Mouse (Mus musculus): ENCODE data around the gene Ninj2. TPM values are rescaled to one million over a fixed set of nuclear protein-coding genes. Genes with fewer than 3 reads are reported as not detected.

Gene Ninj2
- polyA plus RNA-seq, 1 experiment from 2014 or later, result not detected

GRCm38 (mm10) chr6:120069546-120069945, 23.6 kb upstream of the Ninj2 start:
- Histone ChIP-seq H3K27me3 (ENCODE audit: control insufficient read depth, insufficient read depth, low read length) (no peaks in the 10 kb centered on the region), H3K9ac (replicated peaks; ENCODE audit: low read depth, low read length) (no peak overlapping the region), H3K4me1 (ENCODE audit: control insufficient read depth, insufficient read depth, low read length) (no peaks in the 10 kb centered on the region), H3K4me2 (replicated peaks; ENCODE audit: low read depth, low read length) (no peak overlapping the region), H3K27ac (ENCODE audit: low read length) (no peak overlapping the region), H3K9me3 (ENCODE audit: control insufficient read depth, low read depth, low read length) (no peaks in the 10 kb centered on the region), H3K4me3 (ENCODE audit: low read depth, low read length) (no peak overlapping the region), H3K36me3 (ENCODE audit: control insufficient read depth, insufficient read depth, low read length) (no peaks in the 10 kb centered on the region)
- no peak for ATAC-seq (ENCODE audit: insufficient number of reproducible peaks, insufficient read depth, low FRiP score, low read depth)
- 81% methylated on average over 3 of the region's 3 CpGs for WGBS

- no peak for ATAC-seq (ENCODE audit: insufficient number of reproducible peaks, insufficient read depth, low FRiP score, low read depth)
- H3K27ac ChIP-seq (ENCODE audit: low read length), result no peak overlapping the region
- H3K9me3 ChIP-seq (ENCODE audit: control insufficient read depth, low read depth, low read length), result no peaks in the 10 kb centered on the region
- no peaks in the 10 kb centered on the region for H3K27me3 ChIP-seq (ENCODE audit: control insufficient read depth, insufficient read depth, low read length)
- H3K4me1 ChIP-seq (ENCODE audit: control insufficient read depth, insufficient read depth, low read length), result no peaks in the 10 kb centered on the region
- H3K36me3 ChIP-seq (ENCODE audit: control insufficient read depth, insufficient read depth, low read length), result no peaks in the 10 kb centered on the region
- H3K9ac ChIP-seq (replicated peaks; ENCODE audit: low read depth, low read length), result no peak overlapping the region
- 74% methylated on average over 2 of the region's 2 CpGs for WGBS
- H3K4me3 ChIP-seq (ENCODE audit: low read depth, low read length), result no peak overlapping the region
- no peak overlapping the region for H3K4me2 ChIP-seq (replicated peaks; ENCODE audit: low read depth, low read length)
Measured at GRCm38 (mm10) chr6:120072630-120073029, 20.5 kb upstream of the Ninj2 start.

- Histone ChIP-seq H3K9me3 (ENCODE audit: control insufficient read depth, low read depth, low read length) (no peaks in the 10 kb centered on the region), H3K27ac (ENCODE audit: low read length) (no peak overlapping the region), H3K36me3 (ENCODE audit: control insufficient read depth, insufficient read depth, low read length) (no peaks in the 10 kb centered on the region), H3K4me3 (ENCODE audit: low read depth, low read length) (no peak overlapping the region), H3K4me1 (ENCODE audit: control insufficient read depth, insufficient read depth, low read length) (no peaks in the 10 kb centered on the region), H3K27me3 (ENCODE audit: control insufficient read depth, insufficient read depth, low read length) (no peaks in the 10 kb centered on the region), H3K4me2 (replicated peaks; ENCODE audit: low read depth, low read length) (no peak overlapping the region), H3K9ac (replicated peaks; ENCODE audit: low read depth, low read length) (no peak overlapping the region)
- WGBS, result 81% methylated on average over 6 of the region's 6 CpGs
- ATAC-seq (ENCODE audit: insufficient number of reproducible peaks, insufficient read depth, low FRiP score, low read depth), result no peak
Measured at GRCm38 (mm10) chr6:120076619-120077450, 16.3 kb upstream of the Ninj2 start.

- WGBS, result 87% methylated on average over 10 of the region's 10 CpGs
- no peak overlapping the region for H3K4me3 ChIP-seq (ENCODE audit: low read depth, low read length)
- no peak overlapping the region for H3K27ac ChIP-seq (ENCODE audit: low read length)
- ATAC-seq (ENCODE audit: insufficient number of reproducible peaks, insufficient read depth, low FRiP score, low read depth), result no peak
- no peak overlapping the region for H3K4me2 ChIP-seq (replicated peaks; ENCODE audit: low read depth, low read length)
- no peaks in the 10 kb centered on the region for H3K27me3 ChIP-seq (ENCODE audit: control insufficient read depth, insufficient read depth, low read length)
- H3K36me3 ChIP-seq (ENCODE audit: control insufficient read depth, insufficient read depth, low read length), result no peaks in the 10 kb centered on the region
- no peaks in the 10 kb centered on the region for H3K9me3 ChIP-seq (ENCODE audit: control insufficient read depth, low read depth, low read length)
- H3K4me1 ChIP-seq (ENCODE audit: control insufficient read depth, insufficient read depth, low read length), result no peaks in the 10 kb centered on the region
- H3K9ac ChIP-seq (replicated peaks; ENCODE audit: low read depth, low read length), result no peak overlapping the region
Measured at GRCm38 (mm10) chr6:120079547-120079946, 13.6 kb upstream of the Ninj2 start.

- no peak overlapping the region for H3K4me3 ChIP-seq (ENCODE audit: low read depth, low read length)
- no peak overlapping the region for H3K27ac ChIP-seq (ENCODE audit: low read length)
- H3K9ac ChIP-seq (replicated peaks; ENCODE audit: low read depth, low read length), result no peak overlapping the region
- 81% methylated on average over 4 of the region's 4 CpGs for WGBS
- no peaks in the 10 kb centered on the region for H3K4me1 ChIP-seq (ENCODE audit: control insufficient read depth, insufficient read depth, low read length)
- no peak for ATAC-seq (ENCODE audit: insufficient number of reproducible peaks, insufficient read depth, low FRiP score, low read depth)
- H3K27me3 ChIP-seq (ENCODE audit: control insufficient read depth, insufficient read depth, low read length), result no peaks in the 10 kb centered on the region
- H3K36me3 ChIP-seq (ENCODE audit: control insufficient read depth, insufficient read depth, low read length), result no peaks in the 10 kb centered on the region
- H3K4me2 ChIP-seq (replicated peaks; ENCODE audit: low read depth, low read length), result no peak overlapping the region
- no peaks in the 10 kb centered on the region for H3K9me3 ChIP-seq (ENCODE audit: control insufficient read depth, low read depth, low read length)
Measured at GRCm38 (mm10) chr6:120081516-120081915, 11.6 kb upstream of the Ninj2 start.

GRCm38 (mm10) chr6:120082251-120082950, 10.7 kb upstream of the Ninj2 start:
- H3K4me2 ChIP-seq (replicated peaks; ENCODE audit: low read depth, low read length), result no peak overlapping the region
- no peaks in the 10 kb centered on the region for H3K36me3 ChIP-seq (ENCODE audit: control insufficient read depth, insufficient read depth, low read length)
- no peak for ATAC-seq (ENCODE audit: insufficient number of reproducible peaks, insufficient read depth, low FRiP score, low read depth)
- H3K27me3 ChIP-seq (ENCODE audit: control insufficient read depth, insufficient read depth, low read length), result no peaks in the 10 kb centered on the region
- no peak overlapping the region for H3K4me3 ChIP-seq (ENCODE audit: low read depth, low read length)
- H3K9me3 ChIP-seq (ENCODE audit: control insufficient read depth, low read depth, low read length), result no peaks in the 10 kb centered on the region
- no peaks in the 10 kb centered on the region for H3K4me1 ChIP-seq (ENCODE audit: control insufficient read depth, insufficient read depth, low read length)
- no peak overlapping the region for H3K9ac ChIP-seq (replicated peaks; ENCODE audit: low read depth, low read length)
- WGBS, result 88% methylated on average over 6 of the region's 6 CpGs
- no peak overlapping the region for H3K27ac ChIP-seq (ENCODE audit: low read length)

- no peak for ATAC-seq (ENCODE audit: insufficient number of reproducible peaks, insufficient read depth, low FRiP score, low read depth)
- WGBS, result 84% methylated on average over 8 of the region's 8 CpGs
- no peaks in the 10 kb centered on the region for H3K36me3 ChIP-seq (ENCODE audit: control insufficient read depth, insufficient read depth, low read length)
- no peak overlapping the region for H3K27ac ChIP-seq (ENCODE audit: low read length)
- H3K27me3 ChIP-seq (ENCODE audit: control insufficient read depth, insufficient read depth, low read length), result no peaks in the 10 kb centered on the region
- no peaks in the 10 kb centered on the region for H3K9me3 ChIP-seq (ENCODE audit: control insufficient read depth, low read depth, low read length)
- no peaks in the 10 kb centered on the region for H3K4me1 ChIP-seq (ENCODE audit: control insufficient read depth, insufficient read depth, low read length)
- no peak overlapping the region for H3K9ac ChIP-seq (replicated peaks; ENCODE audit: low read depth, low read length)
- no peak overlapping the region for H3K4me2 ChIP-seq (replicated peaks; ENCODE audit: low read depth, low read length)
- H3K4me3 ChIP-seq (ENCODE audit: low read depth, low read length), result no peak overlapping the region
Measured at GRCm38 (mm10) chr6:120082951-120083411, 10.2 kb upstream of the Ninj2 start.

GRCm38 (mm10) chr6:120083442-120083841, 9.7 kb upstream of the Ninj2 start:
- Histone ChIP-seq H3K27ac (ENCODE audit: low read length) (no peak overlapping the region), H3K4me2 (replicated peaks; ENCODE audit: low read depth, low read length) (no peak overlapping the region), H3K4me3 (ENCODE audit: low read depth, low read length) (no peak overlapping the region), H3K27me3 (ENCODE audit: control insufficient read depth, insufficient read depth, low read length) (no peaks in the 10 kb centered on the region), H3K9ac (replicated peaks; ENCODE audit: low read depth, low read length) (no peak overlapping the region), H3K9me3 (ENCODE audit: control insufficient read depth, low read depth, low read length) (no peaks in the 10 kb centered on the region), H3K4me1 (ENCODE audit: control insufficient read depth, insufficient read depth, low read length) (no peaks in the 10 kb centered on the region), H3K36me3 (ENCODE audit: control insufficient read depth, insufficient read depth, low read length) (no peaks in the 10 kb centered on the region)
- no peak for ATAC-seq (ENCODE audit: insufficient number of reproducible peaks, insufficient read depth, low FRiP score, low read depth)
- 74% methylated on average over 6 of the region's 6 CpGs for WGBS

Measured in stomach, embryonic 14.5 days (tissue).